Mouse (Mus musculus) left cerebral cortex, adult 8-10 months (tissue): ENCODE results near the gene Trmt10b. TPM values are rescaled to one million over a fixed set of nuclear protein-coding genes. Genes with fewer than 3 reads are reported as not detected.

Source experiments
- DNase-seq, 2 experiments: peaks; one replicate each; pipeline ENCODE4 v3.0.0; 2022; ENCODE audit warnings: low spot score in 2 of 2
- total RNA-seq, 4 experiments: library from RNA; stranded (reverse); gene quantifications; 2 replicates each; pipeline ENCODE4 v1.2.4; 2022

Trmt10b gene
- total RNA-seq, 4 experiments from 2014 or later: 15.0 to 20.7 (median 16.7) TPM

GRCm38 (mm10) chr4:45341669-45342249, 44.8 kb downstream of the Trmt10b start, which contains the start of gene Dcaf10:
Gene Dcaf10 (plus strand): TSS chr4:45342101.
- DNase-seq: peak; percentile 80 to 85

- peak; percentile 22 to 23 for DNase-seq
These were observed 45.6 kb downstream of the Trmt10b start, which contains the start of gene Exosc3 for GRCm38 (mm10) chr4:45342286-45343155. Gene Exosc3 (minus strand): TSS chr4:45342732.

GRCm38 (mm10) chr4:45356653-45357052, 59.7 kb downstream of the Trmt10b start:
- DNase-seq: no peak

Other genes starting within 250 kb of the Trmt10b start
- 10 to 100 TPM; 30.5 to 33.5 (median 31.9) TPM for gene Fbxo10, start 212.5 kb upstream of the Trmt10b start, total RNA-seq
- gene Tomm5, start 189.0 kb upstream of the Trmt10b start, total RNA-seq: 10 to 100 TPM; 51.0 to 66.8 (median 61.3) TPM
- gene Frmpd1, start 112.3 kb upstream of the Trmt10b start, total RNA-seq: 10 to 100 TPM; 10.3 to 10.9 (median 10.7) TPM
- gene Dcaf10, start 45.0 kb downstream of the Trmt10b start, total RNA-seq: 10 to 100 TPM; 15.8 to 18.4 (median 16.3) TPM
- gene Exosc3, start 45.6 kb downstream of the Trmt10b start, total RNA-seq: 10 to 100 TPM; 12.0 to 16.8 (median 13.5) TPM
- 100 to 1,000 TPM; 108 to 114 (median 111) TPM for gene Slc25a51, start 111.6 kb downstream of the Trmt10b start, total RNA-seq
- 10 to 100 TPM; 17.1 to 20.0 (median 18.9) TPM for gene Shb, start 235.3 kb downstream of the Trmt10b start, total RNA-seq